Mouse (Mus musculus): ENCODE data around the gene Grin3b. TPM values are rescaled to one million over a fixed set of nuclear protein-coding genes. Genes with fewer than 3 reads are reported as not detected.

Gene Grin3b
- polyA plus RNA-seq, 1 experiment from 2014 or later, result 0.16 TPM

- H3K4me2 ChIP-seq (ENCODE audit: low read depth), result no peak overlapping the region
- no peaks in the 10 kb centered on the region for H3K9me3 ChIP-seq (ENCODE audit: control insufficient read depth, low read length)
- 65% methylated on average over 13 of the region's 13 CpGs for WGBS
- H3K36me3 ChIP-seq (ENCODE audit: control insufficient read depth, insufficient read depth, low read length), result peaks cover 6% of the 10 kb centered on the region
- no peak for ATAC-seq (ENCODE audit: insufficient read depth, low FRiP score, low TSS enrichment)
- H3K4me1 ChIP-seq (ENCODE audit: control insufficient read depth, insufficient read depth, low read length), result peaks cover 30% of the 10 kb centered on the region
- no peak for DNase-seq (ENCODE audit: low spot score)
- H3K27me3 ChIP-seq (ENCODE audit: control insufficient read depth, insufficient read depth, low read length), result no peaks in the 10 kb centered on the region
- no peak overlapping the region for H3K27ac ChIP-seq (ENCODE audit: low read depth, low read length)
- no peak overlapping the region for H3K9ac ChIP-seq (ENCODE audit: low read length)
- no peak overlapping the region for H3K4me3 ChIP-seq (ENCODE audit: low read depth, low read length)
Observed at GRCm38 (mm10) chr10:79934272-79934721, 36.2 kb upstream of the Grin3b start.

GRCm38 (mm10) chr10:79934794-79935569 is 35.5 kb upstream of the Grin3b start:
- Histone ChIP-seq H3K9ac (ENCODE audit: low read length) (no peak overlapping the region), H3K27ac (ENCODE audit: low read depth, low read length) (no peak overlapping the region), H3K4me3 (ENCODE audit: low read depth, low read length) (no peak overlapping the region), H3K27me3 (ENCODE audit: control insufficient read depth, insufficient read depth, low read length) (no peaks in the 10 kb centered on the region), H3K4me2 (ENCODE audit: low read depth) (no peak overlapping the region), H3K36me3 (ENCODE audit: control insufficient read depth, insufficient read depth, low read length) (peaks cover 6% of the 10 kb centered on the region), H3K4me1 (ENCODE audit: control insufficient read depth, insufficient read depth, low read length) (peaks cover 25% of the 10 kb centered on the region), H3K9me3 (ENCODE audit: control insufficient read depth, low read length) (no peaks in the 10 kb centered on the region)
- 91% methylated on average over 16 of the region's 16 CpGs for WGBS
- ATAC-seq (ENCODE audit: insufficient read depth, low FRiP score, low TSS enrichment), result no peak
- DNase-seq (ENCODE audit: low spot score), result no peak

GRCm38 (mm10) chr10:79936284-79936910 is 34.1 kb upstream of the Grin3b start:
- DNase-seq (ENCODE audit: low spot score) (no peak), ATAC-seq (ENCODE audit: insufficient read depth, low FRiP score, low TSS enrichment) (no peak)
- Histone ChIP-seq H3K27me3 (ENCODE audit: control insufficient read depth, insufficient read depth, low read length) (no peaks in the 10 kb centered on the region), H3K9me3 (ENCODE audit: control insufficient read depth, low read length) (no peaks in the 10 kb centered on the region), H3K4me1 (ENCODE audit: control insufficient read depth, insufficient read depth, low read length) (peaks cover 22% of the 10 kb centered on the region), H3K4me2 (ENCODE audit: low read depth) (no peak overlapping the region), H3K9ac (ENCODE audit: low read length) (no peak overlapping the region), H3K4me3 (ENCODE audit: low read depth, low read length) (no peak overlapping the region), H3K36me3 (ENCODE audit: control insufficient read depth, insufficient read depth, low read length) (peaks cover 3% of the 10 kb centered on the region; the same call in 1 of the 2 replicates), H3K27ac (ENCODE audit: low read depth, low read length) (no peak overlapping the region)
- WGBS, result 81% methylated on average over 10 of the region's 10 CpGs

- Histone ChIP-seq H3K9me3 (ENCODE audit: control insufficient read depth, low read length) (no peaks in the 10 kb centered on the region), H3K4me2 (ENCODE audit: low read depth) (no peak overlapping the region), H3K4me1 (ENCODE audit: control insufficient read depth, insufficient read depth, low read length) (peaks cover 19% of the 10 kb centered on the region), H3K9ac (ENCODE audit: low read length) (no peak overlapping the region), H3K27ac (ENCODE audit: low read depth, low read length) (no peak overlapping the region), H3K36me3 (ENCODE audit: control insufficient read depth, insufficient read depth, low read length) (peaks cover 3% of the 10 kb centered on the region; the same call in 1 of the 2 replicates), H3K4me3 (ENCODE audit: low read depth, low read length) (no peak overlapping the region), H3K27me3 (ENCODE audit: control insufficient read depth, insufficient read depth, low read length) (no peaks in the 10 kb centered on the region)
- WGBS, result 84% methylated on average over 27 of the region's 27 CpGs
- ATAC-seq (ENCODE audit: insufficient read depth, low FRiP score, low TSS enrichment) (no peak), DNase-seq (ENCODE audit: low spot score) (no peak)
Observed at GRCm38 (mm10) chr10:79936911-79937441, 33.5 kb upstream of the Grin3b start.

GRCm38 (mm10) chr10:79937775-79938526 is 32.6 kb upstream of the Grin3b start:
- no peaks in the 10 kb centered on the region for H3K27me3 ChIP-seq (ENCODE audit: control insufficient read depth, insufficient read depth, low read length)
- H3K36me3 ChIP-seq (ENCODE audit: control insufficient read depth, insufficient read depth, low read length), result 0 out of 2 replicates have a peak, but pooled peaks cover 2% of the 10 kb centered on the region
- H3K9me3 ChIP-seq (ENCODE audit: control insufficient read depth, low read length), result no peaks in the 10 kb centered on the region
- no peak overlapping the region for H3K27ac ChIP-seq (ENCODE audit: low read depth, low read length)
- H3K4me3 ChIP-seq (ENCODE audit: low read depth, low read length), result no peak overlapping the region
- 46% methylated on average over 11 of the region's 11 CpGs for WGBS
- no peak overlapping the region for H3K9ac ChIP-seq (ENCODE audit: low read length)
- H3K4me2 ChIP-seq (ENCODE audit: low read depth), result no peak overlapping the region
- ATAC-seq (ENCODE audit: insufficient read depth, low FRiP score, low TSS enrichment) (no peak), DNase-seq (ENCODE audit: low spot score) (no peak)
- H3K4me1 ChIP-seq (ENCODE audit: control insufficient read depth, insufficient read depth, low read length), result peaks cover 11% of the 10 kb centered on the region

- H3K4me1 ChIP-seq (ENCODE audit: control insufficient read depth, insufficient read depth, low read length), result peaks cover 19% of the 10 kb centered on the region
- no peak overlapping the region for H3K9ac ChIP-seq (ENCODE audit: low read length)
- ATAC-seq (ENCODE audit: insufficient read depth, low FRiP score, low TSS enrichment) (no peak), DNase-seq (ENCODE audit: low spot score) (no peak)
- H3K27ac ChIP-seq (ENCODE audit: low read depth, low read length), result no peak overlapping the region
- 0 out of 2 replicates have a peak, but pooled peaks cover 2% of the 10 kb centered on the region for H3K36me3 ChIP-seq (ENCODE audit: control insufficient read depth, insufficient read depth, low read length)
- H3K27me3 ChIP-seq (ENCODE audit: control insufficient read depth, insufficient read depth, low read length), result no peaks in the 10 kb centered on the region
- no peaks in the 10 kb centered on the region for H3K9me3 ChIP-seq (ENCODE audit: control insufficient read depth, low read length)
- H3K4me3 ChIP-seq (ENCODE audit: low read depth, low read length), result no peak overlapping the region
- 58% methylated on average over 7 of the region's 7 CpGs for WGBS
- H3K4me2 ChIP-seq (ENCODE audit: low read depth), result no peak overlapping the region
Observed at GRCm38 (mm10) chr10:79940749-79941148, 29.8 kb upstream of the Grin3b start.

GRCm38 (mm10) chr10:79942988-79943387 is 27.5 kb upstream of the Grin3b start:
- 96% methylated on average over 1 of the region's 1 CpGs for WGBS
- Histone ChIP-seq H3K4me1 (ENCODE audit: control insufficient read depth, insufficient read depth, low read length) (peaks cover 33% of the 10 kb centered on the region), H3K4me3 (ENCODE audit: low read depth, low read length) (no peak overlapping the region), H3K9me3 (ENCODE audit: control insufficient read depth, low read length) (no peaks in the 10 kb centered on the region), H3K4me2 (ENCODE audit: low read depth) (no peak overlapping the region), H3K36me3 (ENCODE audit: control insufficient read depth, insufficient read depth, low read length) (0 out of 2 replicates have a peak, but pooled peaks cover 2% of the 10 kb centered on the region), H3K27ac (ENCODE audit: low read depth, low read length) (no peak overlapping the region), H3K9ac (ENCODE audit: low read length) (no peak overlapping the region), H3K27me3 (ENCODE audit: control insufficient read depth, insufficient read depth, low read length) (no peaks in the 10 kb centered on the region)
- ATAC-seq (ENCODE audit: insufficient read depth, low FRiP score, low TSS enrichment) (no peak), DNase-seq (ENCODE audit: low spot score) (no peak)

GRCm38 (mm10) chr10:79943471-79943901 is 27.0 kb upstream of the Grin3b start:
- H3K4me3 ChIP-seq (ENCODE audit: low read depth, low read length), result no peak overlapping the region
- no peak overlapping the region for H3K27ac ChIP-seq (ENCODE audit: low read depth, low read length)
- no peak overlapping the region for H3K4me2 ChIP-seq (ENCODE audit: low read depth)
- H3K9me3 ChIP-seq (ENCODE audit: control insufficient read depth, low read length), result no peaks in the 10 kb centered on the region
- H3K27me3 ChIP-seq (ENCODE audit: control insufficient read depth, insufficient read depth, low read length), result no peaks in the 10 kb centered on the region
- H3K9ac ChIP-seq (ENCODE audit: low read length), result no peak overlapping the region
- no peak for ATAC-seq (ENCODE audit: insufficient read depth, low FRiP score, low TSS enrichment)
- no peak for DNase-seq (ENCODE audit: low spot score)
- peaks cover 30% of the 10 kb centered on the region for H3K4me1 ChIP-seq (ENCODE audit: control insufficient read depth, insufficient read depth, low read length)
- WGBS, result 69% methylated on average over 9 of the region's 9 CpGs
- H3K36me3 ChIP-seq (ENCODE audit: control insufficient read depth, insufficient read depth, low read length), result peaks cover 5% of the 10 kb centered on the region; the same call in 1 of the 2 replicates

All from neural tube, embryonic 11.5 days (tissue).